Mouse (Mus musculus): ENCODE results near the gene Mael.

The Mael gene

GRCm38 (mm10) chr1:166238315-166238969 is at the start of gene Mael:
Gene Mael, minus strand, starts transcription at chr1:166238747.
- no peak for DNase-seq (ENCODE audit: low read depth, low spot score)

- no peak for DNase-seq (ENCODE audit: low read depth, low spot score)
These were observed 47.7 kb upstream of the Mael start for GRCm38 (mm10) chr1:166286231-166286630.

- DNase-seq (ENCODE audit: low read depth, low spot score) = no peak
These were observed 45.8 kb upstream of the Mael start for GRCm38 (mm10) chr1:166284390-166284789.

GRCm38 (mm10) chr1:166283451-166283850 is 44.9 kb upstream of the Mael start:
- no peak for DNase-seq (ENCODE audit: low read depth, low spot score)

- DNase-seq (ENCODE audit: low read depth, low spot score) = peak; percentile 80
These were observed 44.2 kb upstream of the Mael start for GRCm38 (mm10) chr1:166282597-166283210.

GRCm38 (mm10) chr1:166281836-166282235 is 43.3 kb upstream of the Mael start:
- DNase-seq (ENCODE audit: low read depth, low spot score) = no peak

GRCm38 (mm10) chr1:166281287-166281686 is 42.7 kb upstream of the Mael start:
- no peak for DNase-seq (ENCODE audit: low read depth, low spot score)

- peak; percentile 40 for DNase-seq (ENCODE audit: low read depth, low spot score)
These were observed 42.0 kb upstream of the Mael start for GRCm38 (mm10) chr1:166280566-166280965.

GRCm38 (mm10) chr1:166279580-166280206 is 41.1 kb upstream of the Mael start:
- DNase-seq (ENCODE audit: low read depth, low spot score) = no peak

- no peak for DNase-seq (ENCODE audit: low read depth, low spot score)
These were observed 40.2 kb upstream of the Mael start for GRCm38 (mm10) chr1:166278786-166279185.

- no peak for DNase-seq (ENCODE audit: low read depth, low spot score)
These were observed 29.7 kb upstream of the Mael start for GRCm38 (mm10) chr1:166268218-166268617.

GRCm38 (mm10) chr1:166266918-166267317 is 28.4 kb upstream of the Mael start:
- DNase-seq (ENCODE audit: low read depth, low spot score) = no peak

- DNase-seq (ENCODE audit: low read depth, low spot score) = no peak
These were observed 27.6 kb upstream of the Mael start for GRCm38 (mm10) chr1:166266001-166266705.

GRCm38 (mm10) chr1:166259526-166259925 is 21.0 kb upstream of the Mael start:
- DNase-seq (ENCODE audit: low read depth, low spot score) = no peak

GRCm38 (mm10) chr1:166256898-166257297 is 18.4 kb upstream of the Mael start:
- DNase-seq (ENCODE audit: low read depth, low spot score) = no peak

- no peak for DNase-seq (ENCODE audit: low read depth, low spot score)
These were observed 17.8 kb upstream of the Mael start for GRCm38 (mm10) chr1:166256302-166256701.

- no peak for DNase-seq (ENCODE audit: low read depth, low spot score)
These were observed 17.1 kb upstream of the Mael start for GRCm38 (mm10) chr1:166255651-166256050.

GRCm38 (mm10) chr1:166255091-166255490 is 16.5 kb upstream of the Mael start:
- no peak for DNase-seq (ENCODE audit: low read depth, low spot score)

- peak; percentile 22 for DNase-seq (ENCODE audit: low read depth, low spot score)
These were observed 15.6 kb upstream of the Mael start, which contains the start of gene Ildr2 for GRCm38 (mm10) chr1:166253898-166254894. Gene Ildr2, plus strand, starts transcription at chr1:166254139.

- no peak for DNase-seq (ENCODE audit: low read depth, low spot score)
These were observed 5.7 kb upstream of the Mael start for GRCm38 (mm10) chr1:166244285-166244684.

- no peak for DNase-seq (ENCODE audit: low read depth, low spot score)
These were observed 24.4 kb downstream of the Mael start for GRCm38 (mm10) chr1:166214181-166214580.
